Mouse (Mus musculus) gastrocnemius, postnatal 4 days (tissue): ENCODE measurements around the gene Sv2b. TPM values are rescaled to one million over a fixed set of nuclear protein-coding genes. Genes with fewer than 3 reads are reported as not detected.

Source experiments
- DNase-seq, 2 experiments: peaks; one replicate each; pipeline ENCODE4 v3.0.0; 2021 to 2022; ENCODE audit warnings: low spot score in 2 of 2, mixed read lengths in 2 of 2
- total RNA-seq, 2 experiments: library from RNA; stranded (reverse); gene quantifications; 2 replicates each; pipeline ENCODE4 v1.2.3; 2021

Sv2b gene
- total RNA-seq, 2 experiments from 2014 or later: 2.4 to 3.5 TPM

- DNase-seq: no peak
Measured at GRCm38 (mm10) chr7:75295228-75295865, 13.7 kb downstream of the Sv2b start.

- no peak for DNase-seq
Measured at GRCm38 (mm10) chr7:75292246-75292645, 16.8 kb downstream of the Sv2b start.

- DNase-seq: no peak
Measured at GRCm38 (mm10) chr7:75290554-75290953, 18.5 kb downstream of the Sv2b start.

GRCm38 (mm10) chr7:75287237-75287636 lies 21.8 kb downstream of the Sv2b start:
- DNase-seq: no peak

GRCm38 (mm10) chr7:75282951-75283350 lies 26.1 kb downstream of the Sv2b start:
- DNase-seq: no peak

GRCm38 (mm10) chr7:75282080-75282650 lies 26.9 kb downstream of the Sv2b start:
- no peak for DNase-seq

- DNase-seq: no peak
Measured at GRCm38 (mm10) chr7:75281106-75281505, 28.0 kb downstream of the Sv2b start.

- DNase-seq: no peak
Measured at GRCm38 (mm10) chr7:75277847-75278246, 31.2 kb downstream of the Sv2b start.

GRCm38 (mm10) chr7:75276739-75277138 lies 32.3 kb downstream of the Sv2b start:
- no peak for DNase-seq

GRCm38 (mm10) chr7:75274518-75274917 lies 34.5 kb downstream of the Sv2b start:
- no peak for DNase-seq

GRCm38 (mm10) chr7:75273633-75274032 lies 35.4 kb downstream of the Sv2b start:
- no peak for DNase-seq

GRCm38 (mm10) chr7:75271921-75272381 lies 37.1 kb downstream of the Sv2b start:
- no peak for DNase-seq

GRCm38 (mm10) chr7:75271306-75271705 lies 37.8 kb downstream of the Sv2b start:
- DNase-seq: no peak

GRCm38 (mm10) chr7:75267236-75267635 lies 41.8 kb downstream of the Sv2b start:
- DNase-seq: no peak

- no peak for DNase-seq
Measured at GRCm38 (mm10) chr7:75265241-75265640, 43.8 kb downstream of the Sv2b start.

- DNase-seq: no peak
Measured at GRCm38 (mm10) chr7:75259945-75260344, 49.1 kb downstream of the Sv2b start.

GRCm38 (mm10) chr7:75253611-75254250 lies 55.3 kb downstream of the Sv2b start:
- DNase-seq: no peak

- no peak for DNase-seq
Measured at GRCm38 (mm10) chr7:75240754-75241507, 68.1 kb downstream of the Sv2b start.

- no peak for DNase-seq
Measured at GRCm38 (mm10) chr7:75236386-75236785, 72.7 kb downstream of the Sv2b start.

- no peak for DNase-seq
Measured at GRCm38 (mm10) chr7:75224206-75224605, 84.9 kb downstream of the Sv2b start.

- DNase-seq: no peak
Measured at GRCm38 (mm10) chr7:75222704-75223431, 86.2 kb downstream of the Sv2b start.
